Mouse (Mus musculus): ENCODE measurements at regions not wholly inside any gene's neighbourhood (a gene's known extent, or its start where the extent isn't known, plus 50 kb on each side); places are given as distances from the start of the nearest gene placed in this dataset.
A peak's percentile ranks its signal among the peaks of the same experiment; 100 is the strongest.

GRCm38 (mm10) chr2:46678366-46678765 lies 1561.2 kb upstream of the Zeb2 start:
- DNase-seq, result no peak

GRCm38 (mm10) chr2:46669517-46670291 lies 1552.5 kb upstream of the Zeb2 start:
- peak; percentile 30 for DNase-seq

- peak; percentile 88 for DNase-seq
These were observed 1549.8 kb upstream of the Zeb2 start for GRCm38 (mm10) chr2:46666990-46667337.

- DNase-seq, result no peak
These were observed 1549.1 kb upstream of the Zeb2 start for GRCm38 (mm10) chr2:46666084-46666989.

- no peak for DNase-seq
These were observed 1544.7 kb upstream of the Zeb2 start for GRCm38 (mm10) chr2:46661876-46662275.

- DNase-seq, result no peak
These were observed 1543.4 kb upstream of the Zeb2 start for GRCm38 (mm10) chr2:46660577-46660976.

GRCm38 (mm10) chr2:46655289-46655688 lies 1538.1 kb upstream of the Zeb2 start:
- no peak for DNase-seq

- DNase-seq, result no peak
These were observed 1535.4 kb upstream of the Zeb2 start for GRCm38 (mm10) chr2:46652616-46653015.

- DNase-seq, result no peak
These were observed 1529.2 kb upstream of the Zeb2 start for GRCm38 (mm10) chr2:46646366-46646765.

GRCm38 (mm10) chr2:46609217-46609616 lies 1492.0 kb upstream of the Zeb2 start:
- DNase-seq, result no peak

- no peak for DNase-seq
These were observed 1464.6 kb upstream of the Zeb2 start for GRCm38 (mm10) chr2:46581773-46582172.

- no peak for DNase-seq
These were observed 1453.2 kb upstream of the Zeb2 start for GRCm38 (mm10) chr2:46570416-46570815.

GRCm38 (mm10) chr2:46533395-46533794 lies 1416.2 kb upstream of the Zeb2 start:
- no peak for DNase-seq

GRCm38 (mm10) chr2:46530686-46531085 lies 1413.5 kb upstream of the Zeb2 start:
- DNase-seq, result no peak

- no peak for DNase-seq
These were observed 1408.0 kb upstream of the Zeb2 start for GRCm38 (mm10) chr2:46525223-46525622.

GRCm38 (mm10) chr2:46524625-46525024 lies 1407.4 kb upstream of the Zeb2 start:
- no peak for DNase-seq

GRCm38 (mm10) chr2:46521147-46521965 lies 1404.2 kb upstream of the Zeb2 start:
- no peak for DNase-seq

- no peak for DNase-seq
These were observed 1395.2 kb upstream of the Zeb2 start for GRCm38 (mm10) chr2:46512237-46513028.

- DNase-seq, result peak; percentile 21
These were observed 1389.8 kb upstream of the Zeb2 start for GRCm38 (mm10) chr2:46506951-46507350.

GRCm38 (mm10) chr2:46503074-46503473 lies 1385.9 kb upstream of the Zeb2 start:
- DNase-seq, result no peak

GRCm38 (mm10) chr2:46492299-46492698 lies 1375.1 kb upstream of the Zeb2 start:
- peak; percentile 28 for DNase-seq

- DNase-seq, result no peak
These were observed 1373.9 kb upstream of the Zeb2 start for GRCm38 (mm10) chr2:46491081-46491480.

Measured in retina, postnatal 1 day (tissue).